Mouse (Mus musculus): ENCODE data around the gene Lbp.

DNA sequence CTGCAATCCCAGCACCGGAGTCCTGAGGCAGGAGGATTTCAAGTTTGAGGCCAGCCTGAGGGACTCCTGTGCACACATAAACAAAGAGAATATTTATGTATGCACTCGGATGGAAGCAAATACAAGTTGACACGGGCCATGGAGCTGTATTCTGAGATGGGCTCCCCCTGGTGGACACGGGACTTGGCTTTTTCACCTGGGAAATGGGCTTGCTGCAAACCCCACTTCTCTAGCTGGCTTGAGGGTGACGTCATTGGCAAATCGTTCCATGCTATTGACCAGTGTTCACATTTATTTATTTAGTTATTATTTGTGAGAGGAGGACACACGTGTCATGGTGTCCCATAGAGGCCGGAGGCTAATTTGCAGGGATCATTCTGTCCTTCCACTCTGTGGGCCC, 10.1 kb downstream of the Lbp start:
- TF ChIP-seq CTCF (IDR thresholded peaks at IDR 0.05; ENCODE audit: extremely low read depth, insufficient read length, insufficient replicate concordance, low read depth, low read length) = peak; percentile 45; the same call in 1 of the 2 replicates
- TF ChIP-seq POLR2A (IDR thresholded peaks at IDR 0.05; ENCODE audit: low read depth, low read length) = no peak
